Mouse (Mus musculus): ENCODE results near the gene Ring1.

Gene Ring1

DNA sequence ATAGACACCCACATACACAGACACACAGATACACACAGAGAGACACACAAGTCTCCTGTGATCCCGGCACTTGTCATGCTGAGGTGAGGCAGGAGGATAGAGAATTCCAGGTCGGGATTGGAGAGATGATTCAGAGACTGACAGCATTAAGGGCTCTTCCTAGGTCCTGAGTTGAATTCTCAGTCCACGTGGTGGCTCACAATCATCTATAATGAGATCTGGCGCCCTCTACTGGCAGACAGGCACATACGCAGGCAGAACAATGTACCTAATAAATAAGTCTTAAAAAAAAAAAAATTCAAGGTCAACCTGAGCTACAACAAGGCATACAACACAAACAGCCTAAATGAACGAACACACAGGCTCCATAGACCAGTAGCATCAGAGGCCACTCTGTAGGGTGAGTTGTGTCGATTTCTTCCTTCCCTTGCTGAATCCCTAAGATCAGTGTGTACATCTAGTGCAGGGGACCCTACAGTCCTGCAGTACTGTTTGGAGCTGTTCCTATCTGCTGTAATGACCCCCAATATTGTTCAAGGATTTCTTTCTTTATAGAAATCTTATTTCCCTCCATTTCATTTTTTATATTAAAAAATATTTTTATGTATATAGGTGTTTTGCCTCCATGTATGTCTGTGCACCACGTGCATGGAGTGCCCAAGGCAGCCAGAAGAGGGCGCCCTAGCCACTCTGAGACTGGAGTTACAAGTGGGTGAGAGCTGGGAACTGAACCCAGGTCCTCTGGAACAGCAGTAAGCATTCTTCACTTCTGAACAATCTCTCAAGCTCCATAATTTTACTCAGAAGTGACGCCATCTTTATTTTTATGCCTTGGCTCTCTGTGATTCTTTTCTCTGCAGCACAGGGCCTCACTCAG, 32.5 kb downstream of the Ring1 start:
- peak; percentile 53 for DNase-seq

DNA sequence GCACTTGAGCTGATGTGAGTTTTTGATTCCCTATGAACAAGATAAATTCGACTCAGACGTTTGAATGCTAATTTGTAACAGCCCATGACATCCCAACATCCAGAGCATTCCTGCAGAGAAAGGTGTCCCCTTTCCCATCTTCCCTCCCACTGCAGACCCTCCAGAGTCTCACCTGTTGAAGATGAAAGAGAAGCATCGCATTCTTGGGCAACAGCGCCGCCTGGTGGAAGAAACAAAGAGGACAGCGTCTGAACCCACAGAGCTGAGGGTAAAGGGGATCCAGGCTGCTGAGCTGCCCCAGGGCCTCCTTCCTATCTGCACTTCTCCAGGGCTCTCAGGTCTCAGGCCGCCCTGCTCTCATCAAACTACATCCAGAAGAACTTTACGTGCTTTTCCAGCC, 42.3 kb downstream of the Ring1 start:
- DNase-seq = peak; percentile 82

GRCm38 (mm10) chr17:33981192-33981909, 43.1 kb downstream of the Ring1 start:
- DNase-seq = peak; percentile 89

DNA sequence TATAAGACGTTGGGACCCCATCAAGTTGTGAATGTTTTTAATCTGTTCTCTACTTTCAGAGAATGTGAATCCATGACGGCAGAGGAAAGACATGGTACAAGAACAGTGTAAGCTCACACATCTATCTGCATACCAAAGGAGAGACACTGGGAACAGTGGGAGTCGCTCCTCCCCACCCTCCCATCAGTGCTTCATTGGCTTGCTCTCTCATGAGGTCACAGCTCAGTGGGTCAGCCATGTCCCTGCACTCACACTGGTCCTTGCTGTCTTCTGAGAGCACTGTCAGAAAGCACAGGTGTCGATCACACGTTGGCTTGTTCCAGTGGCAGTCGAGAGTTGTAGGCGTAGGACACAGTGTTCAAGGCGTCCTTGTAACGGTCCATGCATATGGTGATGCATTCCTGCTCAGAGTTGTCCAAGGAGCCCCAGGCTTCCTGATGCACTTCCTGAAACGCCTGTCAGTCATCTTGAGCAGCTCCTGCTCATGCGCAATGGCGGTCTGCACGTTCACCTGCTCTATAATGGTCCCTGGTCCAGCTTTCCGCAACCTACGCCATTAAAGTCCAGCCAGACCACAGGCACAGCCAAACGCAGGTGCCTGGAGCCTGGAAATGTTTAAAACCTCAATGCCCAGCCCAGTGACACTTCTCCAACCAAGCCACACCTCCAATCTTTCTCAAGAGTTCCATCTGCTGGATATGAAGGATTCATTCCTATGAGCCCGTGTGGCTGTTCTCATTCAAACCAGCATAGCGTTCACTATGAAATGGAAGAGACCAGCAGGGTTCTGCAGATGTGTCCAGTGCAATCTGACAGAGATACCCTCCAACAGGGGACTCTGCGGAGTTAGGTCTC, 44.1 kb downstream of the Ring1 start:
- no peak for DNase-seq

- no peak for DNase-seq
Measured at GRCm38 (mm10) chr17:33979512-33980050, 44.9 kb downstream of the Ring1 start.

- peak; percentile 56 for DNase-seq
Measured at GRCm38 (mm10) chr17:33978631-33979031, 45.8 kb downstream of the Ring1 start.

- no peak for DNase-seq
Measured at GRCm38 (mm10) chr17:33977861-33978557, 46.5 kb downstream of the Ring1 start.

GRCm38 (mm10) chr17:33973572-33973971, 50.9 kb downstream of the Ring1 start:
- no peak for DNase-seq

DNA sequence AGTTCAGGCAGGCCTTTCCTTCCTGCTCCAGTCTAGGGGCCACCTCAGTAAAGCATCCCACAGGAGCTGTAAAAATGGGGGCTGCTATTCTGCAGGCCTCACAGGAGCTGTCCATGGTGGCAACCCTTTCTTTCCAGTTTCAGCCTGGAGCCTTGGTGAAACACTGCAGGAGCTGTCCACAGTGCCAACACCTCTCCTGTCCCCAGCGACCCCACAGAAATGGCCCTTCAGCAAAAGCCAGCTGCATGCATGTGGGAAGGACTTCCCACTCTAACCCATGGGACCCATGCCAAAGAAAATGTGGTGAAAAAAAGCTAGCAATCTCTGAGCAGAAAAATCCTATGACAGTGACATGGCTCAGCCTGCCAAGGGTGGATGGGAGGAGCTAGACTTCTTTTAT, 51.8 kb downstream of the Ring1 start:
- no peak for DNase-seq
